Mouse (Mus musculus): Measurements from ENCODE around the gene Abcg4. TPM values are rescaled to one million over a fixed set of nuclear protein-coding genes. Genes with fewer than 3 reads are reported as not detected.

Abcg4 gene
- total and polyA plus RNA-seq, 3 experiments: 4.1 to 17.1 TPM; not detected in 1

DNA sequence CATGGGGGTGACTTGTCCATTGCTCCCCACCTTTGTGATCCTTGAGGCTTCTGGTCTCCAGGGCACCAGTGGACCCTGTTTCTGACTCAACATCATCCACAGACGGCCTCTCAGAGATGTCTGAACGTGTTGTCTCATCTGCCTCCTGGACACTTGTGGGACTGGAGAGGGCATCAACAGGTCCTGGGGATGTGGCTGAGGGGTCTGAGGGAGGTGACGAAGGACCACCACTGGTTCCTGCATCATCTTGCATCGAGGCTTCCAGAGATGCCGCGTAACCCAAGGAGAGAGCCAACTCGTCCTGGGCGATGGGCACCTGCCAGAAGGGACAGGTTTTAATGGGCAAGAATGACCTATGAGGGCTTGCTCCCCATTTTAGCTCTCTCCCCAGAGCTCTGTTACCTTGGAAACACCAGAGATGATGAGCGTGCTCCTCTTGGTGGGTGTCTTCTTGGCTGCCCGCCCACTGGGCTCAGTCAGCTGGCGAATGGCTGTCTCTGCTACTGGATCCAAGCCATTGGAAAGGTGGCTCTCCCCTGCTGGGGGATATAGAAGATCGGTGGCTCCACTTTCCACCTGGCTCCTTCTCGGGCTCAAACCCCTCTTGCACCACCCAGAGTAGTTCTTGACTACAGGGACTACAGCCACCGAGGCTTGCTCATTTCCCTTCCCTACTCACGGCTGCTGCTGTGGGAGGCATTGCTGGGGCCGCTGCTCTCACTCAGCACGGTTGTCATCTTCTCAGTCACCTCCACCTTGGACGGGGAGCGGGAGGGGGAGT lies 25.3 kb upstream of the Abcg4 start:
- H3K27ac ChIP-seq (ENCODE audit: control insufficient read depth, low read depth, low read length): no peak overlapping the region
- H3K36me3 ChIP-seq (ENCODE audit: control insufficient read depth in 1 of 2, insufficient read depth in 2 of 2, low read length in 2 of 2): peaks cover 0 to 3% of the 10 kb centered on the region in 2 experiments; a peak in 1 of 4 replicates
- H3K79me2 ChIP-seq (ENCODE audit: control insufficient read depth, insufficient read depth, low read length, poor library complexity): no peaks in the 10 kb centered on the region
- H3K9me3 ChIP-seq (replicated peaks; ENCODE audit: insufficient read depth, low read length): no peaks in the 10 kb centered on the region
- no peak overlapping the region for H3K9ac ChIP-seq (ENCODE audit: control insufficient read depth, low read depth, low read length, poor library complexity, severe bottlenecking)
- TF ChIP-seq BHLHE40 (IDR thresholded peaks at IDR 0.05; ENCODE audit: borderline replicate concordance, low read depth, low read length): no peak
- TF ChIP-seq MAX (IDR thresholded peaks at IDR 0.05; ENCODE audit: low read length): no peak
- no peak for TF ChIP-seq ZMIZ1 (IDR thresholded peaks at IDR 0.05; ENCODE audit: low read depth, low read length)
- no peak for TF ChIP-seq UBTF (IDR thresholded peaks at IDR 0.05; ENCODE audit: borderline replicate concordance, insufficient read depth, low read depth, low read length)
- no peak for TF ChIP-seq USF2 (IDR thresholded peaks at IDR 0.05; ENCODE audit: borderline replicate concordance in 1 of 2, insufficient read depth in 1 of 2, low read depth in 1 of 2, low read length in 2 of 2)
- no peak for TF ChIP-seq SMC3 (IDR thresholded peaks at IDR 0.05; ENCODE audit: low read depth, low read length)
- TF ChIP-seq ZC3H11A (IDR thresholded peaks at IDR 0.05; ENCODE audit: low read depth, low read length): no peak
- TF ChIP-seq TBP (IDR thresholded peaks at IDR 0.05; ENCODE audit: low read depth, low read length): no peak
- TF ChIP-seq TAL1 (IDR thresholded peaks at IDR 0.05; ENCODE audit: low read length): no peak
- no peak for TF ChIP-seq KAT2A (conservative IDR thresholded peaks at IDR 0.05; ENCODE audit: low read depth, low read length)
- TF ChIP-seq JUND (IDR thresholded peaks at IDR 0.05; ENCODE audit: low read depth, low read length): no peak
- TF ChIP-seq RAD21 (IDR thresholded peaks at IDR 0.05; ENCODE audit: low read depth, low read length): no peak
- no peak for TF ChIP-seq HCFC1 (IDR thresholded peaks at IDR 0.05; ENCODE audit: low read depth, low read length)
- no peak for TF ChIP-seq EP300 (IDR thresholded peaks at IDR 0.05; ENCODE audit: low read depth in 1 of 2, low read length in 2 of 2)
- TF ChIP-seq NELFE (IDR thresholded peaks at IDR 0.05; ENCODE audit: low read depth, low read length): no peak
- TF ChIP-seq MAZ (IDR thresholded peaks at IDR 0.05; ENCODE audit: low read depth, low read length): no peak
- TF ChIP-seq CTCF (IDR thresholded peaks at IDR 0.05 in 2 of 3, conservative IDR thresholded peaks at IDR 0.05 in 1 of 3; ENCODE audit: control insufficient read depth in 1 of 3, insufficient read depth in 1 of 3, low read depth in 2 of 3, low read length in 3 of 3, poor library complexity in 1 of 3, severe bottlenecking in 1 of 3): no peak
- TF ChIP-seq USF1 (IDR thresholded peaks at IDR 0.05; ENCODE audit: low read depth, low read length): no peak
- no peaks in the 10 kb centered on the region for H3K27me3 ChIP-seq (ENCODE audit: control insufficient read depth in 1 of 2, insufficient read depth in 2 of 2, low read length in 2 of 2)
- no peak overlapping the region for H3K4me3 ChIP-seq (ENCODE audit: control insufficient read depth in 1 of 2, insufficient read depth in 1 of 2, low read depth in 2 of 2, low read length in 2 of 2)
- no peak for DNase-seq (ENCODE audit: low read depth, low spot score)
- H3K4me1 ChIP-seq (ENCODE audit: control insufficient read depth in 1 of 2, insufficient read depth in 2 of 2, low read length in 2 of 2): peaks cover 0 to 5% of the 10 kb centered on the region in 2 experiments; a peak in 3 of 4 replicates

Measured in MEL (cell line).